Mouse (Mus musculus) CH12.LX (cell line): ENCODE measurements around the gene Rnf145. TPM values are rescaled to one million over a fixed set of nuclear protein-coding genes. Genes with fewer than 3 reads are reported as not detected.
A peak's percentile ranks its signal among the peaks of the same experiment; 100 is the strongest.

Experiments
- DNase-seq: peaks from one replicate; pipeline ENCODE4 v3.0.0-alpha.2; 2013; ENCODE audit errors: extremely low read depth
- H3K27ac ChIP-seq: 2 replicates; pipeline ENCODE4 v1.5.1; 2012; ENCODE audit warnings: low read depth, mild to moderate bottlenecking, control low read depth, moderate library complexity; ENCODE audit not compliant: insufficient read depth
- H3K27me3 ChIP-seq: replicated peaks from 2 replicates; pipeline ENCODE3; 2012; ENCODE audit warnings: inconsistent platforms
- H3K36me3 ChIP-seq, 2 experiments: replicated peaks in 1 of 2; 2 replicates each; pipeline versions ENCODE3 to v1.6.1; 2012; ENCODE audit warnings: inconsistent platforms in 1 of 2, low read length in 1 of 2, mild to moderate bottlenecking in 1 of 2, mixed read lengths in 1 of 2, moderate library complexity in 1 of 2; ENCODE audit not compliant: control insufficient read depth in 1 of 2, insufficient read depth in 1 of 2
- H3K4me1 ChIP-seq, 2 experiments: 2 replicates each; pipeline ENCODE4 v1.6.1; 2012; ENCODE audit warnings: inconsistent platforms in 1 of 2, moderate library complexity in 1 of 2; ENCODE audit not compliant: insufficient read depth in 2 of 2, control insufficient read depth in 1 of 2
- H3K4me2 ChIP-seq: 2 replicates; pipeline ENCODE4 v1.6.1; 2012; ENCODE audit warnings: low read depth, mild to moderate bottlenecking, control low read depth; ENCODE audit not compliant: poor library complexity, insufficient read depth, severe bottlenecking
- H3K4me3 ChIP-seq, 3 experiments: fragments of 150-350 bp in 1 of 3; sonication (generic) in 1 of 3; replicated peaks in 1 of 3; 2 replicates each; pipeline versions ENCODE3 to v1.5.1; 2011 to 2012; ENCODE audit warnings: low read depth in 2 of 3, low read length in 2 of 3, mild to moderate bottlenecking in 2 of 3, moderate library complexity in 2 of 3, control low read depth in 1 of 3, improper control_type of control experiment in 1 of 3, inconsistent platforms in 1 of 3, mixed read lengths in 1 of 3; ENCODE audit not compliant: poor library complexity in 1 of 3
- H3K79me2 ChIP-seq: replicated peaks from 2 replicates; pipeline ENCODE4 v1.6.1; 2012; ENCODE audit warnings: mild to moderate bottlenecking, moderate library complexity; ENCODE audit not compliant: control insufficient read depth, poor library complexity, insufficient read depth, severe bottlenecking; ENCODE audit errors: extremely low read depth
- H3K9ac ChIP-seq: 2 replicates; pipeline ENCODE4 v1.6.1; 2012; ENCODE audit warnings: low read depth, mild to moderate bottlenecking, control low read depth, moderate library complexity; ENCODE audit not compliant: insufficient read depth
- H3K9me3 ChIP-seq: replicated peaks from 2 replicates; pipeline ENCODE3; 2012; ENCODE audit warnings: low read length, inconsistent platforms, mixed read lengths
- BHLHE40 ChIP-seq: IDR thresholded peaks from 2 replicates; pipeline ENCODE4 v1.6.1; 2011; ENCODE audit warnings: mild to moderate bottlenecking, low read depth, low read length, improper control_type of control experiment
- CHD1 ChIP-seq: IDR thresholded peaks from 2 replicates; pipeline ENCODE4 v1.6.1; 2012; ENCODE audit warnings: low read depth, low read length, improper control_type of control experiment, inconsistent platforms
- CHD2 ChIP-seq: IDR thresholded peaks from 2 replicates; pipeline ENCODE4 v1.6.1; 2011; ENCODE audit warnings: low read length, improper control_type of control experiment
- CTCF ChIP-seq, 2 experiments: IDR thresholded peaks in 1 of 2; conservative IDR thresholded peaks in 1 of 2; 2 replicates each; pipeline ENCODE4 v1.5.1; 2011 to 2012; ENCODE audit warnings: low read depth in 2 of 2, low read length in 2 of 2, improper control_type of control experiment in 1 of 2, inconsistent platforms in 1 of 2, mild to moderate bottlenecking in 1 of 2, moderate library complexity in 1 of 2
- ELF1 ChIP-seq: IDR thresholded peaks from 2 replicates; pipeline ENCODE4 v1.6.1; 2014; ENCODE audit warnings: low read depth, mild to moderate bottlenecking, inconsistent platforms, low read length, improper control_type of control experiment
- ETS1 ChIP-seq: conservative IDR thresholded peaks from 2 replicates; pipeline ENCODE4 v1.6.1; 2012; ENCODE audit warnings: low read depth, mild to moderate bottlenecking, inconsistent platforms, low read length, improper control_type of control experiment, moderate library complexity
- HCFC1 ChIP-seq: IDR thresholded peaks from 2 replicates; pipeline ENCODE4 v1.6.1; 2012; ENCODE audit warnings: low read depth, mild to moderate bottlenecking, inconsistent platforms, low read length, improper control_type of control experiment
- JUN ChIP-seq: IDR thresholded peaks from 2 replicates; pipeline ENCODE4 v1.6.1; 2011; ENCODE audit warnings: low read depth, mild to moderate bottlenecking, low read length, improper control_type of control experiment, moderate library complexity; ENCODE audit not compliant: insufficient read depth
- JUND ChIP-seq: conservative IDR thresholded peaks from 2 replicates; pipeline ENCODE4 v1.6.1; 2011; ENCODE audit warnings: low read depth, low read length, improper control_type of control experiment
- KAT2A ChIP-seq: IDR thresholded peaks from 2 replicates; pipeline ENCODE4 v1.6.1; 2012; ENCODE audit warnings: low read length, improper control_type of control experiment, inconsistent platforms; ENCODE audit not compliant: insufficient replicate concordance
- MAX ChIP-seq: IDR thresholded peaks from 2 replicates; pipeline ENCODE4 v1.6.1; 2011; ENCODE audit warnings: low read length, improper control_type of control experiment
- MAZ ChIP-seq: IDR thresholded peaks from 2 replicates; pipeline ENCODE4 v1.6.1; 2012; ENCODE audit warnings: low read depth, mild to moderate bottlenecking, inconsistent platforms, low read length, improper control_type of control experiment, moderate library complexity
- MXI1 ChIP-seq: IDR thresholded peaks from 2 replicates; pipeline ENCODE4 v1.6.1; 2011; ENCODE audit warnings: mild to moderate bottlenecking, low read depth, low read length, improper control_type of control experiment
- MYC ChIP-seq: IDR thresholded peaks from 2 replicates; pipeline ENCODE4 v1.6.1; 2011; ENCODE audit warnings: low read depth, mild to moderate bottlenecking, improper control_type of control experiment, low read length
- NELFE ChIP-seq: IDR thresholded peaks from 2 replicates; pipeline ENCODE4 v1.6.1; 2011; ENCODE audit warnings: low read depth, low read length, improper control_type of control experiment
- NRF1 ChIP-seq: IDR thresholded peaks from 2 replicates; pipeline ENCODE4 v1.6.1; 2014; ENCODE audit warnings: low read depth, mild to moderate bottlenecking, inconsistent platforms, low read length, improper control_type of control experiment, moderate library complexity
- PAX5 ChIP-seq: IDR thresholded peaks from 2 replicates; pipeline ENCODE4 v1.6.1; 2012; ENCODE audit warnings: low read length, inconsistent platforms, mixed read lengths
- POLR2A ChIP-seq: IDR thresholded peaks from 2 replicates; pipeline ENCODE4 v1.6.1; 2011; ENCODE audit warnings: low read depth, mild to moderate bottlenecking, improper control_type of control experiment, low read length
- POLR2AphosphoS2 ChIP-seq: IDR thresholded peaks from 2 replicates; pipeline ENCODE4 v1.6.1; 2011; ENCODE audit warnings: low read depth, low read length, improper control_type of control experiment
- RAD21 ChIP-seq: IDR thresholded peaks from 2 replicates; pipeline ENCODE4 v1.6.1; 2011; ENCODE audit warnings: low read depth, mild to moderate bottlenecking, low read length, improper control_type of control experiment, moderate library complexity
- RCOR1 ChIP-seq: conservative IDR thresholded peaks from 2 replicates; pipeline ENCODE4 v1.6.1; 2012; ENCODE audit warnings: low read depth, mild to moderate bottlenecking, inconsistent platforms, low read length, improper control_type of control experiment
- SIN3A ChIP-seq: IDR thresholded peaks from 2 replicates; pipeline ENCODE4 v1.6.1; 2012; ENCODE audit warnings: low read length, improper control_type of control experiment, inconsistent platforms
- SMC3 ChIP-seq: IDR thresholded peaks from 2 replicates; pipeline ENCODE4 v1.6.1; 2011; ENCODE audit warnings: low read depth, low read length, improper control_type of control experiment
- UBTF ChIP-seq: IDR thresholded peaks from 2 replicates; pipeline ENCODE4 v1.6.1; 2012; ENCODE audit warnings: low read depth, mild to moderate bottlenecking, inconsistent platforms, low read length, improper control_type of control experiment, moderate library complexity
- USF1 ChIP-seq: IDR thresholded peaks from 2 replicates; pipeline ENCODE4 v1.6.1; 2014; ENCODE audit warnings: low read depth, mild to moderate bottlenecking, inconsistent platforms, low read length, improper control_type of control experiment
- ZC3H11A ChIP-seq: IDR thresholded peaks from 2 replicates; pipeline ENCODE4 v1.6.1; 2012; ENCODE audit warnings: low read depth, mild to moderate bottlenecking, inconsistent platforms, low read length, improper control_type of control experiment
- ZNF384 ChIP-seq: IDR thresholded peaks from 2 replicates; pipeline ENCODE4 v1.6.1; 2012; ENCODE audit warnings: low read depth, low read length, improper control_type of control experiment, inconsistent platforms
- dilution Hi-C: fragments of 300-500 bp; cut with MboI; formaldehyde crosslinking; loops from 2 replicates; pipeline ENCODE4 v1.14.3; 2020; ENCODE audit warnings: low sequenced_read_pairs; ENCODE audit not compliant: extremely low pct_unique_long_range_greater_than_20kb, extremely low pct_ligation_motif_present
- in situ Hi-C: fragments of 300-500 bp; cut with MboI; formaldehyde crosslinking; loops from 3 replicates; pipeline ENCODE4 v1.14.3; 2019; ENCODE audit warnings: low sequenced_read_pairs, low pct_ligation_motif_present, low pct_unique_long_range_greater_than_20kb, mixed read lengths
- polyA plus RNA-seq: library from polyadenylated mRNA; unstranded; fragments of >175 nt; gene quantifications from 2 replicates; pipeline ENCODE4 v1.2.1, GENCODE M21; 2012; ENCODE audit warnings: low read depth; ENCODE audit not compliant: insufficient read length
- total RNA-seq, 2 experiments: library from RNA; depleted of rRNA; stranded (reverse); fragments of 300-350 nt in 1 of 2; fragments of >200 nt in 1 of 2; gene quantifications; 2 replicates each; pipeline ENCODE4 v1.2.3; 2012 to 2014

Rnf145 gene
- total and polyA plus RNA-seq, 3 experiments, result 44.3 to 60.5 (median 44.5) TPM

DNA sequence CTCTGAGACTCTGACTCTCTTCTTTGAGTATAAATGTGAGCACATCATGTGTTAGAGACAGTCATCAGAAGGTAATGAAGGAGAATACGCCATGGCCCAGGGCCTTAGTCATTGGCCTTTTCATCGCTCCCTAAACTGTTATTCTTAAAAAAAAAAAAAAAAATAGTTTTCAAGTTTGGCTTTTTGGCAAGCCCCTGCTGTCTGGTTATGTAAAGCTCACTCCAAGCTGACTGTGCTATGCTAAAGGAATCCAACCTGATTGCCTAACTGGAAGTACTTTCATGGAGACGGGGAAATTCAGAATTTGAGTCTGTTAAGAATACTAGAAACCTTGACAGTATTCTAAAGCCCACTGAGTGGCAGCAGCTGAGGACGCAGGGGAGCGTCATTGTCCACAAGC lies 22.5 kb downstream of the Rnf145 start:
- Histone ChIP-seq H3K9ac (no peak overlapping the region), H3K27me3 (no peaks in the 10 kb centered on the region), H3K27ac (no peak overlapping the region), H3K4me1 (peaks cover 0 to 35% of the 10 kb centered on the region in 2 experiments; a peak in 2 of 4 replicates), H3K4me3 (no peak overlapping the region), H3K79me2 (no peaks in the 10 kb centered on the region), H3K36me3 (peaks cover 64 to 91% of the 10 kb centered on the region in 2 experiments), H3K9me3 (no peaks in the 10 kb centered on the region), H3K4me2 (no peak overlapping the region)
- dilution Hi-C loops (no loop called here), in situ Hi-C loops (no loop called here)
- TF ChIP-seq SMC3 (no peak), RAD21 (no peak), CHD2 (no peak), POLR2A (no peak), MYC (no peak), MAX (no peak), SIN3A (no peak), MAZ (no peak), KAT2A (no peak), CTCF (conservative IDR thresholded peaks at IDR 0.05 in 1 of 2, IDR thresholded peaks at IDR 0.05 in 1 of 2; ENCODE audit: low read depth in 2 of 2, low read length in 2 of 2) (no peak), NELFE (no peak), HCFC1 (no peak), BHLHE40 (no peak)
- DNase-seq, result no peak

DNA sequence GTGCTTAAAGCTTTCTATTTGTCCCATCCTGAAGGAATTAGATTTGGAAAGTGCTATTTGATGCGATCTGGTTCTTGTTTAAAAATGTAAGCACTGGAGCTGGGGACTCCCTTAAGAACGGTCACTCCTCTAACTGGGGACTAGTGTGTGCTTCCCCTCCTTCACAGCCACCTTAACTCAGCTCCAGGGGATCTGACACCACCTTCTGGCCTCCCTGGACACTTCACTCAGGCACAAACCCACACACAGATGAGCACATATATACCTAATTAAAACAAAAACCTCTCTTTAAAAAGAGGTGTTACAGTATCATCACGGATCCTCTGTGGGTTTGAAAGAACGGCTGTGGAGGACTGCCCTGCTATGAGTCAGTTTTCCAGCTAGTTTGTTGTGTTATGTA lies 23.0 kb downstream of the Rnf145 start:
- Histone ChIP-seq H3K27ac (no peak overlapping the region), H3K4me3 (no peak overlapping the region), H3K36me3 (peaks cover 66 to 92% of the 10 kb centered on the region in 2 experiments), H3K9ac (no peak overlapping the region), H3K4me1 (peaks cover 0 to 38% of the 10 kb centered on the region in 2 experiments; a peak in 2 of 4 replicates), H3K27me3 (no peaks in the 10 kb centered on the region), H3K4me2 (no peak overlapping the region), H3K9me3 (no peaks in the 10 kb centered on the region), H3K79me2 (0 out of 2 replicates have a peak, but pooled peaks cover 2% of the 10 kb centered on the region)
- TF ChIP-seq POLR2AphosphoS2, result no peak
- no peak for TF ChIP-seq ZC3H11A
- TF ChIP-seq MAZ, result no peak
- no peak for TF ChIP-seq JUND
- TF ChIP-seq ETS1, result no peak
- TF ChIP-seq SMC3, result peak; percentile 34
- TF ChIP-seq CTCF (conservative IDR thresholded peaks at IDR 0.05 in 1 of 2, IDR thresholded peaks at IDR 0.05 in 1 of 2; ENCODE audit: low read depth in 2 of 2, low read length in 2 of 2), result peak in 1 of 2 experiments; percentile 33; a peak in 2 of 4 replicates
- TF ChIP-seq ZNF384, result no peak
- no peak for TF ChIP-seq RCOR1
- TF ChIP-seq NRF1, result no peak
- TF ChIP-seq MAX, result no peak
- TF ChIP-seq HCFC1, result no peak
- TF ChIP-seq CHD2, result no peak
- TF ChIP-seq CHD1, result no peak
- TF ChIP-seq BHLHE40, result no peak
- TF ChIP-seq SIN3A, result no peak
- no peak for TF ChIP-seq UBTF
- peak; percentile 39 for TF ChIP-seq RAD21
- no peak for TF ChIP-seq KAT2A
- TF ChIP-seq USF1, result no peak
- no peak for TF ChIP-seq ELF1
- no peak for TF ChIP-seq MXI1
- TF ChIP-seq JUN, result no peak
- TF ChIP-seq POLR2A, result no peak
- TF ChIP-seq PAX5, result no peak
- in situ Hi-C loops (no loop called here), dilution Hi-C loops (no loop called here)
- no peak for DNase-seq
